Mouse (Mus musculus) retina, embryonic 14.5 days (tissue): ENCODE data around the gene Slc9a9.

Source experiments
- DNase-seq: peaks from one replicate; pipeline ENCODE4 v3.0.0-alpha.2; 2015; ENCODE audit warnings: low spot score

The Slc9a9 gene

GRCm38 (mm10) chr9:94950676-94951075, 281.0 kb downstream of the Slc9a9 start:
- DNase-seq = no peak

GRCm38 (mm10) chr9:94955645-94956044, 285.9 kb downstream of the Slc9a9 start:
- no peak for DNase-seq

- no peak for DNase-seq
These were observed 288.7 kb downstream of the Slc9a9 start for GRCm38 (mm10) chr9:94958382-94958781.

- DNase-seq = no peak
These were observed 298.9 kb downstream of the Slc9a9 start for GRCm38 (mm10) chr9:94968596-94969120.

- DNase-seq = no peak
These were observed 299.4 kb downstream of the Slc9a9 start for GRCm38 (mm10) chr9:94969131-94969530.

- no peak for DNase-seq
These were observed 302.3 kb downstream of the Slc9a9 start for GRCm38 (mm10) chr9:94972021-94972420.

GRCm38 (mm10) chr9:94972693-94973092, 303.0 kb downstream of the Slc9a9 start:
- no peak for DNase-seq

- DNase-seq = no peak
These were observed 306.5 kb downstream of the Slc9a9 start for GRCm38 (mm10) chr9:94976191-94976590.

- DNase-seq = no peak
These were observed 323.9 kb downstream of the Slc9a9 start for GRCm38 (mm10) chr9:94993575-94993974.

- no peak for DNase-seq
These were observed 350.5 kb downstream of the Slc9a9 start for GRCm38 (mm10) chr9:95020136-95020706.

GRCm38 (mm10) chr9:95034140-95034970, 364.6 kb downstream of the Slc9a9 start:
- DNase-seq = no peak

- no peak for DNase-seq
These were observed 366.5 kb downstream of the Slc9a9 start for GRCm38 (mm10) chr9:95036209-95036608.

GRCm38 (mm10) chr9:95042420-95042819, 372.7 kb downstream of the Slc9a9 start:
- DNase-seq = no peak

- no peak for DNase-seq
These were observed 382.5 kb downstream of the Slc9a9 start for GRCm38 (mm10) chr9:95052160-95052559.

GRCm38 (mm10) chr9:95053183-95053582, 383.5 kb downstream of the Slc9a9 start:
- DNase-seq = no peak

- no peak for DNase-seq
These were observed 386.1 kb downstream of the Slc9a9 start for GRCm38 (mm10) chr9:95055843-95056242.

GRCm38 (mm10) chr9:95060702-95061101, 391.0 kb downstream of the Slc9a9 start:
- DNase-seq = no peak

- DNase-seq = no peak
These were observed 397.3 kb downstream of the Slc9a9 start for GRCm38 (mm10) chr9:95067037-95067436.

- DNase-seq = no peak
These were observed 398.8 kb downstream of the Slc9a9 start for GRCm38 (mm10) chr9:95068466-95068865.

GRCm38 (mm10) chr9:95070832-95071519, 401.3 kb downstream of the Slc9a9 start:
- DNase-seq = peak; percentile 21

GRCm38 (mm10) chr9:95072450-95072955, 402.8 kb downstream of the Slc9a9 start:
- no peak for DNase-seq

GRCm38 (mm10) chr9:95073691-95074090, 404.0 kb downstream of the Slc9a9 start:
- peak; percentile 35 for DNase-seq
